Mouse (Mus musculus): ENCODE results near the gene Heatr3. TPM values are rescaled to one million over a fixed set of nuclear protein-coding genes. Genes with fewer than 3 reads are reported as not detected.
A peak's percentile ranks its signal among the peaks of the same experiment; 100 is the strongest.

Gene Heatr3
- polyA plus RNA-seq (2014; fragmentation: Nextera tagmentation; extraction: Ambion mirVana), result 50.8 and 53.2 TPM in 2 replicates

DNA sequence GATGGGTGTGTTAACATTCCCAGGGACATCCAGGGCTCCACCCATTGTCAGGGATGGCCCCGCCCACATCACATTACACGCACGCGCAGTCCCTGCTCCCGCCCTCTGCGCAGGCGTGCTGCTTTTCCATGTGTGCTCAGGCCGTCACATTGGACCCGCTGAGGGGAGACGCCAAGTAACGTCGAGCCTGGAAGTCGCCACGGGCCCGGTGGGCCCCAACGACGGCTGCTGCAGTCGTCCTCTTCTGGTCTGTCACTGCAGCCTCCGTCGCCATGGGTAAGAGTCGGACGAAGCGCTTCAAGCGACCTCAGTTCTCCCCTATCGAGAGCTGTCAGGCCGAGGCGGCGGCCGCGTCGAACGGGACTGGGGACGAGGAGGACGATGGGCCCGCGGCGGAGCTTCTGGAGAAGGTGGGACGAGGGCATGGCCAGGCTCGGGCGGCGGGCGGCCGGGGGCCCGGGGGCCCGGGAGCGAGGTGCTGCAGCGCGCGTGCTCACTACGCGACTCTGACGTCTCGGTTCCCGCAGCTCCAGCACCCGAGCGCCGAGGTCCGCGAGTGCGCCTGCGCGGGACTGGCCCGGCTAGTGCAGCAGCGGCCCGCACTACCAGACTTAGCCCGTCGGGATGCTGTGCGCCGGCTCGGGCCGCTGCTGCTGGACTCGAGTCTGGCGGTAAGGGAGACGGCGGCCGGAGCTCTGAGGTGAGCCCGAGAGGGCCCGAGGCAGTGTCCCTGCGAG lies at the start of gene Heatr3:
Heatr3 (plus strand) TSS at position 108 of the 737 bp plus-strand sequence.
- Histone ChIP-seq H3K4me1 (replicated peaks; ENCODE audit: control insufficient read depth, insufficient read depth, low read length) (no peaks in the 10 kb centered on the region), H3K36me3 (ENCODE audit: control insufficient read depth, insufficient read depth, low read length) (peaks cover 4% of the 10 kb centered on the region; the same call in 1 of the 2 replicates), H3K4me3 (ENCODE audit: low read depth, low read length) (peak within 1 kb of the TSS; percentile 86), H3K27ac (ENCODE audit: low read depth, low read length) (peak within 1 kb of the TSS; percentile 68), H3K27me3 (ENCODE audit: control insufficient read depth, insufficient read depth, low read length) (no peaks in the 10 kb centered on the region), H3K4me2 (ENCODE audit: low read depth, low read length, severe bottlenecking) (peak within 1 kb of the TSS; percentile 84), H3K9ac (ENCODE audit: low read length) (peak within 1 kb of the TSS; percentile 82), H3K9me3 (ENCODE audit: control insufficient read depth, low read length) (no peaks in the 10 kb centered on the region)
- ATAC-seq (replicated peaks; ENCODE audit: low FRiP score) (peak; percentile 98), DNase-seq (ENCODE audit: low spot score) (peak; percentile 97)
- under 1% methylated on average over 79 of the region's 79 CpGs for WGBS

DNA sequence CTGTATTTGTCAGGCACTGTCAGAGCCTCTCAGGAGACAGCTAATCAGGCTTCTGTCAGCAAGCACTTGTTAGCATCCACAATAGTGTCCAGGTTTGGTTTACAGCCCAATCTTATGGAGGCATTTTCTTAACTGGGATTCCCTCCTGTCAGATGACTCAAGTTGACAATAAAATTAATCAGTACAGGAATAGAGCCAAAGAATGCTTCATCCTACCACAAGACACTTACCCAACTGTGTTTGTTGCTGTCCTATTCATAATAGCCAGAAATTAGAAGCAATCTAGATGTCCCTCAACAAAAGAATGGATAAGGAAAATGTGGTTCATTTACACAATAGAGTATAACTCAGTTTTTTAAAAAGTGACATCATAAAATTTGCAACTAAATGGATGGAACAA lies 49.6 kb upstream of the Heatr3 start:
- Histone ChIP-seq H3K27me3 (ENCODE audit: control insufficient read depth, insufficient read depth, low read length) (no peaks in the 10 kb centered on the region), H3K4me1 (replicated peaks; ENCODE audit: control insufficient read depth, insufficient read depth, low read length) (no peaks in the 10 kb centered on the region), H3K9me3 (ENCODE audit: control insufficient read depth, low read length) (no peaks in the 10 kb centered on the region), H3K4me2 (ENCODE audit: low read depth, low read length, severe bottlenecking) (no peak overlapping the region), H3K27ac (ENCODE audit: low read depth, low read length) (no peak overlapping the region), H3K36me3 (ENCODE audit: control insufficient read depth, insufficient read depth, low read length) (no peaks in the 10 kb centered on the region), H3K4me3 (ENCODE audit: low read depth, low read length) (no peak overlapping the region), H3K9ac (ENCODE audit: low read length) (no peak overlapping the region)
- DNase-seq (ENCODE audit: low spot score) (no peak), ATAC-seq (replicated peaks; ENCODE audit: low FRiP score) (no peak)

DNA sequence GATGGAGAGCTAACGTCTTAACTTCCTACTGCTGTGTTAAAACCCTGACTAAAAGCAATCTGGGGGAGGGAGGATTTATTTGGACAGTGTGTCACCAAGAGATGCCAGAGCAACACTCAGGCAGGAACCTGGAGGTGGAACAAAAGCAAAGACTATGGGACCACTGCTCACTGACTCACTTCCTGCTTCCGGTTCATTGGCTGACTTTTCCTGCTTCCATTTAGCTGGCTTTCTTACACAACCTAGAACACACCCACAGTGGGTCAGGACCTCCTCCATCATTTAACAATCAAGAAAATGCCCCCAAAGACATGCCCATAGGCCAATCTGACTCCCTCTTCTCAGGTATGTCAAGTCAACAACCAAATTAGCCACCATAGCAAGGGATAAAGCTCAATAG lies 46.0 kb upstream of the Heatr3 start:
- H3K9ac ChIP-seq (ENCODE audit: low read length), result no peak overlapping the region
- 85% methylated on average over 2 of the region's 2 CpGs for WGBS
- ATAC-seq (replicated peaks; ENCODE audit: low FRiP score) (no peak), DNase-seq (ENCODE audit: low spot score) (no peak)
- no peaks in the 10 kb centered on the region for H3K27me3 ChIP-seq (ENCODE audit: control insufficient read depth, insufficient read depth, low read length)
- no peak overlapping the region for H3K4me3 ChIP-seq (ENCODE audit: low read depth, low read length)
- no peak overlapping the region for H3K27ac ChIP-seq (ENCODE audit: low read depth, low read length)
- H3K36me3 ChIP-seq (ENCODE audit: control insufficient read depth, insufficient read depth, low read length), result no peaks in the 10 kb centered on the region
- H3K4me2 ChIP-seq (ENCODE audit: low read depth, low read length, severe bottlenecking), result no peak overlapping the region
- H3K9me3 ChIP-seq (ENCODE audit: control insufficient read depth, low read length), result no peaks in the 10 kb centered on the region
- H3K4me1 ChIP-seq (replicated peaks; ENCODE audit: control insufficient read depth, insufficient read depth, low read length), result no peaks in the 10 kb centered on the region

DNA sequence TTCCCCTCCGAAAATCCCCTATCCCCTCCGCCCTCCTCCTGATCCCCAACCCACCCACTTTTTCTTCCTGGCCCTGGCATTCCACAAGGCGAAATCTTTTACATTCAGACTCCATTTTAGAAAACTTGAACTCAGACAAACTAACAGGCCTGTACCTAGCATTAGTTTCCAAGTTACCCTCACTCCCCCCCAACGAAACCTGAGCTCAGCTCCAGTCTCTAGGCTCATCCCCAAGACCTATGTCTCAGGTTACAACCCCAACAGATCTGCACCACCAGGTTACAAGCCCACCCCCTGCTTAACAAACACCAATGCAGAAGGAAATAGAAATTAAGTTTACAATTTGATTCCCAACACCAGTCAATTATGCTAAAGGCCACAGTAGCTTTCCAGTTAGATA lies 44.3 kb upstream of the Heatr3 start:
- H3K4me3 ChIP-seq (ENCODE audit: low read depth, low read length), result no peak overlapping the region
- ATAC-seq (replicated peaks; ENCODE audit: low FRiP score) (no peak), DNase-seq (ENCODE audit: low spot score) (no peak)
- no peaks in the 10 kb centered on the region for H3K4me1 ChIP-seq (replicated peaks; ENCODE audit: control insufficient read depth, insufficient read depth, low read length)
- H3K27ac ChIP-seq (ENCODE audit: low read depth, low read length), result no peak overlapping the region
- no peak overlapping the region for H3K4me2 ChIP-seq (ENCODE audit: low read depth, low read length, severe bottlenecking)
- H3K9ac ChIP-seq (ENCODE audit: low read length), result no peak overlapping the region
- no peaks in the 10 kb centered on the region for H3K27me3 ChIP-seq (ENCODE audit: control insufficient read depth, insufficient read depth, low read length)
- WGBS, result 73% methylated on average over 4 of the region's 4 CpGs
- no peaks in the 10 kb centered on the region for H3K9me3 ChIP-seq (ENCODE audit: control insufficient read depth, low read length)
- no peaks in the 10 kb centered on the region for H3K36me3 ChIP-seq (ENCODE audit: control insufficient read depth, insufficient read depth, low read length)

DNA sequence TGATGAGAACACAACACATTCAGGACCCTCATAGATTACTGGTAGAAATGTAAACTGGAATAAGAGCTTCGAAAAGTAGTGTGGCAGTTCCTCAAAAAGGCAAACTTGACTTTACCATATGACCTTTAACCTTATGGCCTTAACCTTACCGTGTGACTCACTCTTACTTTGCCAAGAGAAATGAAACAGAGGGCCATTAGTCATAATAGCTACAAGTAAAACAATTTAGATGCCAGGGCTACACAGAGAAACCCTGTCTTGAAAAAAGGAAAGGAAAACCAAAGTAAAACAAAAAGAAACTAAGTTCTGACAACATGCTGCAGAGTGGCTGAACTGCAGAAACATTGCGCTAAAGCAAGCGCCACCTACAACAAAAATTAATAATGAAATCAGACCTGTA lies 38.8 kb upstream of the Heatr3 start:
- 88% methylated on average over 4 of the region's 4 CpGs for WGBS

DNA sequence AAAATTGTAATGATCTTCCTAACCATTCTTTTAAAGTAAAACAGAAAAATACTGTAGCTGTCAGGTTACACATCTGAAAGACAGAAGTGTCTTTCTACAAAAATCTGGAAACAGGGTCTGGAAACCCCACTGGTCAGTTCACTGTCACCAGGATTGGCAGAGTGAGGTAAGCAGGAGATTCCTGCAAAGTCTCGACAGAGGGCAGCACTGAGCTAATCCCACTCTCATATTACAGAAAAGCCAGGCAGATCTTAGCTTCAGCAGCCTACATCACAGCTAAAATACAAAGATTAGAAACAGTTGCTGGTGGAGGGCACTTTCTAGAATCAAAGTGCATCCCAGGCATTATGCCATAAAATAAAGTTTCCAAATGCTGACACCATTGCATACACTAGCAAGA lies 38.1 kb upstream of the Heatr3 start:
- no peaks in the 10 kb centered on the region for H3K36me3 ChIP-seq (ENCODE audit: control insufficient read depth, insufficient read depth, low read length)
- DNase-seq (ENCODE audit: low spot score) (peak; percentile 69), ATAC-seq (replicated peaks; ENCODE audit: low FRiP score) (no peak)
- no peak overlapping the region for H3K9ac ChIP-seq (ENCODE audit: low read length)
- H3K4me2 ChIP-seq (ENCODE audit: low read depth, low read length, severe bottlenecking), result no peak overlapping the region
- no peak overlapping the region for H3K4me3 ChIP-seq (ENCODE audit: low read depth, low read length)
- no peaks in the 10 kb centered on the region for H3K4me1 ChIP-seq (replicated peaks; ENCODE audit: control insufficient read depth, insufficient read depth, low read length)
- no peaks in the 10 kb centered on the region for H3K27me3 ChIP-seq (ENCODE audit: control insufficient read depth, insufficient read depth, low read length)
- WGBS, result 0% methylated on average over 1 of the region's 1 CpGs
- no peaks in the 10 kb centered on the region for H3K9me3 ChIP-seq (ENCODE audit: control insufficient read depth, low read length)
- no peak overlapping the region for H3K27ac ChIP-seq (ENCODE audit: low read depth, low read length)

More for the DNA sequence above, 38.8 kb upstream of the Heatr3 start:
- no peak overlapping the region for H3K4me2 ChIP-seq (ENCODE audit: low read depth, low read length, severe bottlenecking)
- no peaks in the 10 kb centered on the region for H3K9me3 ChIP-seq (ENCODE audit: control insufficient read depth, low read length)
- H3K4me1 ChIP-seq (replicated peaks; ENCODE audit: control insufficient read depth, insufficient read depth, low read length), result no peaks in the 10 kb centered on the region
- no peak for DNase-seq (ENCODE audit: low spot score)
- H3K36me3 ChIP-seq (ENCODE audit: control insufficient read depth, insufficient read depth, low read length), result no peaks in the 10 kb centered on the region
- no peak overlapping the region for H3K4me3 ChIP-seq (ENCODE audit: low read depth, low read length)
- H3K27me3 ChIP-seq (ENCODE audit: control insufficient read depth, insufficient read depth, low read length), result no peaks in the 10 kb centered on the region
- no peak for ATAC-seq (replicated peaks; ENCODE audit: low FRiP score)
- H3K9ac ChIP-seq (ENCODE audit: low read length), result no peak overlapping the region
- H3K27ac ChIP-seq (ENCODE audit: low read depth, low read length), result no peak overlapping the region

DNA sequence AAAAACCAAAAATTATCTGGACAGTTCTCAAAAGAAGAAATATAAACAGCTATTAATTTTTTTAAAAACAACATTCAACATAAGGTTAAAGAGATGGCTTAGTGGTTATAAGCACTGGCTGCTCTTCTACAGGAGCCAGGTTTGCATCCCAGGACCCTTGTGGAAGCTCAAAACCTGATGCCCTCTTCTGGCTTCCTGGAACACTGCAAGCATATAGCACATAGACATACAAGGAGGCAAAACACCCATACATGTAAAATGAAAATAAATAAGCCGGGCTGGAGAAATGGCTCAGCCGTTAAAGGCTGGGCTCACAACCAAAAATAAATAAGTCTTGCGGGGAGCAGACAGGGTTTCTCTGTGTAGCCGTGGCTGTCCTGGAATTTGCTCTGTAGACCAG lies 28.4 kb upstream of the Heatr3 start:
- WGBS, result 93% methylated on average over 4 of the region's 4 CpGs
- Histone ChIP-seq H3K9ac (ENCODE audit: low read length) (no peak overlapping the region), H3K27me3 (ENCODE audit: control insufficient read depth, insufficient read depth, low read length) (no peaks in the 10 kb centered on the region), H3K4me3 (ENCODE audit: low read depth, low read length) (no peak overlapping the region), H3K4me2 (ENCODE audit: low read depth, low read length, severe bottlenecking) (no peak overlapping the region), H3K9me3 (ENCODE audit: control insufficient read depth, low read length) (no peaks in the 10 kb centered on the region), H3K27ac (ENCODE audit: low read depth, low read length) (no peak overlapping the region), H3K4me1 (replicated peaks; ENCODE audit: control insufficient read depth, insufficient read depth, low read length) (no peaks in the 10 kb centered on the region), H3K36me3 (ENCODE audit: control insufficient read depth, insufficient read depth, low read length) (no peaks in the 10 kb centered on the region)
- DNase-seq (ENCODE audit: low spot score) (no peak), ATAC-seq (replicated peaks; ENCODE audit: low FRiP score) (no peak)

DNA sequence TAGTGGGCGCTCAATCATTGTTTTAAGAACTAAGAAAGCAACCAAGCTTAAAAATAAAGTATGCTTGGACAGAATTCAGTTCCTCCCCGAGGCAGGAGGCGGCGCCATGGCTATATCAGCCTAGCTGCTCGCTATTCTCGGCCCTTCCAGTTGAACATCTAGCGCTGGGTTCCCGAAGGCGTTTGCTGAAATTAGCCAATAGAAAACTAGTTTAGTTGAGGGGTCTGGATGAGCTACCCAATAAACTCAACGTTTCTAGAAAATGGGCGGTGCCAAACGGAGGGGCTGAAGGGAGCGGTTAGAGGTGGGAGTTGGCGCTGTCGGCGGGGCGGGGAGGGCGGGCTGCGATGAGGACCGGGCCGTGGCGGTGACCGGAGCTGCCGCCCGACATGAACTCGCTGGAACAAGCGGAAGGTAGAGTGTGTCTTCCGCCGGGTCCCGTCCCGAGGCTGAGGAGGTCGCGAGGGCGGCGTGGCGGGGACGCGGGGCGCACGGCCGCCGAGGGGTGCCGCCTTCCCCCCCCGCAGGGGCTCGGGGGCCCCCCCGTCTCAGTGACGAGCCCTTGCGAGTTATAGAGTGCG lies 19.1 kb upstream of the Heatr3 start, which contains the start of gene Cnep1r1:
Cnep1r1 (plus strand) TSS at position 314 of the 581 bp plus-strand sequence.
- Histone ChIP-seq H3K4me2 (ENCODE audit: low read depth, low read length, severe bottlenecking) (peak within 1 kb of the TSS; percentile 62), H3K27ac (ENCODE audit: low read depth, low read length) (0 out of 2 replicates have a peak within 1 kb of the TSS, but pooled peaks have one; percentile 42), H3K9ac (ENCODE audit: low read length) (peak within 1 kb of the TSS; percentile 75), H3K4me3 (ENCODE audit: low read depth, low read length) (peak within 1 kb of the TSS; percentile 76), H3K27me3 (ENCODE audit: control insufficient read depth, insufficient read depth, low read length) (no peaks in the 10 kb centered on the region), H3K36me3 (ENCODE audit: control insufficient read depth, insufficient read depth, low read length) (no peaks in the 10 kb centered on the region; the same call in 1 of the 2 replicates), H3K4me1 (replicated peaks; ENCODE audit: control insufficient read depth, insufficient read depth, low read length) (no peaks in the 10 kb centered on the region), H3K9me3 (ENCODE audit: control insufficient read depth, low read length) (no peaks in the 10 kb centered on the region)
- DNase-seq (ENCODE audit: low spot score) (peak; percentile 92), ATAC-seq (replicated peaks; ENCODE audit: low FRiP score) (peak; percentile 99)
- WGBS, result under 1% methylated on average over 47 of the region's 49 CpGs

All from forebrain, embryonic 11.5 days (tissue).